ENCODE assay signal across 17 mouse cellular contexts in genomic region chr11:67366936-67367335, GRCm38 (mm10). TPM values are rescaled to one million over a fixed set of nuclear protein-coding genes. Genes with fewer than 3 reads are reported as not detected.
"Had no signal": no experiment of that assay in that cellular context is flagged by ENCODE, and none has a peak within 500 bp of the region (broad histone marks: within the 10 kb centered on the region; RNA-seq: fewer than 3 reads in every experiment).

No protein-coding gene starts in this region.

- H3K27me3 ChIP-seq: liver, embryonic 15.5 days; lung, embryonic 15.5 days; midbrain, embryonic 12.5 days; stomach, embryonic 15.5 days had no signal

- ATAC-seq: midbrain, embryonic 16.5 days had no signal

- H3K4me1 ChIP-seq: limb, embryonic 10.5 days; liver, embryonic 15.5 days; megakaryocyte, embryonic 14.5 days; midbrain, embryonic 12.5 days; stomach, embryonic 15.5 days had no signal

- H3K4me3 ChIP-seq: layer of hippocampus, adult 2 months; limb, embryonic 10.5 days; liver, embryonic 15.5 days; lung, embryonic 15.5 days; megakaryocyte, embryonic 14.5 days; midbrain, embryonic 12.5 days; stomach, embryonic 15.5 days had no signal

- H3K27ac ChIP-seq: limb, embryonic 10.5 days; liver, embryonic 15.5 days; lung, embryonic 15.5 days; macrophage; midbrain, embryonic 12.5 days; stomach, embryonic 15.5 days had no signal

- H3K36me3 ChIP-seq: limb, embryonic 10.5 days; liver, embryonic 15.5 days; lung, embryonic 15.5 days; midbrain, embryonic 12.5 days; stomach, embryonic 15.5 days had no signal

- H3K9me3 ChIP-seq: limb, embryonic 10.5 days; liver, embryonic 15.5 days; lung, embryonic 15.5 days; megakaryocyte, embryonic 14.5 days; midbrain, embryonic 12.5 days; stomach, embryonic 15.5 days had no signal

- H3K4me2 ChIP-seq: liver, embryonic 11.5 days; liver, embryonic 15.5 days; lung, embryonic 15.5 days; midbrain, embryonic 12.5 days; stomach, embryonic 15.5 days had no signal

- DNase-seq: kidney, adult 8-10 months; lung, postnatal 14 days; thymus, adult 2 months; thymus, postnatal 25 days had no signal

- H3K9ac ChIP-seq: liver, embryonic 15.5 days; lung, embryonic 15.5 days; midbrain, embryonic 12.5 days; stomach, embryonic 15.5 days had no signal

RNA-seq across cellular contexts. Expression of gene Myh13, which starts 45.5 kb away (rescaled TPM):
- polyA plus RNA-seq: kidney, embryonic 16.5 days; limb, embryonic 10.5 days; liver, embryonic 11.5 days; liver, embryonic 15.5 days; macrophage; midbrain, embryonic 12.5 days; spleen, adult 2 months; urinary bladder, adult 2 months had no signal
